Mouse (Mus musculus) thymus, postnatal 25 days (tissue): Measurements from ENCODE around the gene Stk39.
A peak's percentile ranks its signal among the peaks of the same experiment; 100 is the strongest.

Source experiments
- DNase-seq: peaks from one replicate; pipeline ENCODE4 v3.0.0; 2022

Stk39 gene

GRCm38 (mm10) chr2:68419746-68420145 lies 52.3 kb downstream of the Stk39 start:
- DNase-seq = no peak

GRCm38 (mm10) chr2:68419165-68419564 lies 52.9 kb downstream of the Stk39 start:
- no peak for DNase-seq

GRCm38 (mm10) chr2:68417081-68417480 lies 55.0 kb downstream of the Stk39 start:
- DNase-seq = no peak

GRCm38 (mm10) chr2:68415691-68416090 lies 56.4 kb downstream of the Stk39 start:
- DNase-seq = no peak

- DNase-seq = no peak
Observed at GRCm38 (mm10) chr2:68412149-68412548, 59.9 kb downstream of the Stk39 start.

- DNase-seq = no peak
Observed at GRCm38 (mm10) chr2:68411201-68411600, 60.9 kb downstream of the Stk39 start.

GRCm38 (mm10) chr2:68409640-68410215 lies 62.3 kb downstream of the Stk39 start:
- DNase-seq = no peak

GRCm38 (mm10) chr2:68408271-68408980 lies 63.6 kb downstream of the Stk39 start:
- no peak for DNase-seq

GRCm38 (mm10) chr2:68407179-68407950 lies 64.7 kb downstream of the Stk39 start:
- no peak for DNase-seq

GRCm38 (mm10) chr2:68406571-68407074 lies 65.4 kb downstream of the Stk39 start:
- no peak for DNase-seq

- DNase-seq = no peak
Observed at GRCm38 (mm10) chr2:68405163-68405715, 66.8 kb downstream of the Stk39 start.

GRCm38 (mm10) chr2:68404274-68405162 lies 67.5 kb downstream of the Stk39 start:
- no peak for DNase-seq

- DNase-seq = no peak
Observed at GRCm38 (mm10) chr2:68393611-68394549, 78.2 kb downstream of the Stk39 start.

GRCm38 (mm10) chr2:68387824-68388582 lies 84.1 kb downstream of the Stk39 start:
- no peak for DNase-seq

- no peak for DNase-seq
Observed at GRCm38 (mm10) chr2:68386313-68386863, 85.7 kb downstream of the Stk39 start.

- DNase-seq = no peak
Observed at GRCm38 (mm10) chr2:68385654-68386312, 86.3 kb downstream of the Stk39 start.

GRCm38 (mm10) chr2:68383964-68384363 lies 88.1 kb downstream of the Stk39 start:
- no peak for DNase-seq

GRCm38 (mm10) chr2:68382394-68383059 lies 89.5 kb downstream of the Stk39 start:
- peak; percentile 83 for DNase-seq

GRCm38 (mm10) chr2:68381881-68382280 lies 90.2 kb downstream of the Stk39 start:
- peak; percentile 26 for DNase-seq
